Mouse (Mus musculus): Measurements from ENCODE around the gene Ech1.

DNA sequence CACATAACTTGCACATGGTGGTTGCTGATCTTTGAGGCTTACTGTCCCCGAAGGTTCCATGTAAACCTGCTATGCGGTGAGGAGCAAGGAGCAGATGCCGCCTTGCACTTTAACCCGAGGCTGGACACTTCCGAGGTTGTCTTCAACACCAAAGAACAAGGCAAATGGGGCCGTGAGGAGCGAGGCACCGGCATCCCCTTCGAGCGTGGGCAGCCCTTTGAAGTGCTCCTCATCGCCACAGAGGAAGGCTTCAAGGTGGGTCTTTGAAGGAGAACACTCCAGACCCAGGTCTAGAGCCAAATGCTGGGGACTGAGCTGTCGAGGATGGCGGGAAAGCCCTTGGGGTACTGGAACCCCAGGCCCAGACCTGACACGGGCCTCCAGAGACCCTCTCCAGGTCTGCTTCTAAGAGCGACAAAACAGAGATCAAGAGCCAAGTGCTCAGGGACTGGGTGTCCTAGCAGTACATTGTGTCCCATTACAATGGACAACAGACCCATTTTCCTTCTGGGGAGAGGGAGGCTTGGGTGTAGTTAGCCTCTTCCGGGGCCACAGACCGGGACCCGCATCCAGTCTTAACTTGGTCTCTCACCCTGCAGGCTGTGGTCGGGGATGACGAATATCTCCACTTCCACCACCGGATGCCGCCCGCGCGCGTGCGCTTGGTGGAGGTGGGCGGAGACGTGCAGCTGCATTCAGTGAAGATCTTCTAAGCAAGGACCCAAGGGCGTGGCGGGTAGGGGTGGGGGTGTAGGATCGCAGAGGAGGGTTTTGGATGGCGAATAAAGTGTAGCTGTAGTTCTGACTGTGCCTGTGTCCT is 40.7 kb downstream of the Ech1 start:
- peak; percentile 21; the same call in 1 of the 2 replicates for TF ChIP-seq CTCF (IDR thresholded peaks at IDR 0.05; ENCODE audit: low read depth)
- no peak for TF ChIP-seq EP300 (IDR thresholded peaks at IDR 0.05; ENCODE audit: low read depth)

Data from heart, postnatal 0 days (tissue).